Mouse (Mus musculus) thymus, postnatal 36 days (tissue): ENCODE results near the gene Gm17387.
"Not testable (repeated sequence)": the region's sequence is repeated elsewhere in the genome, so short reads cannot be mapped to it uniquely, and the experiment has no call there.

Source experiments
- DNase-seq, 2 experiments: peaks; one replicate each; pipeline ENCODE4 v3.0.0; 2022; ENCODE audit warnings: mixed read lengths in 2 of 2

The Gm17387 gene

DNA sequence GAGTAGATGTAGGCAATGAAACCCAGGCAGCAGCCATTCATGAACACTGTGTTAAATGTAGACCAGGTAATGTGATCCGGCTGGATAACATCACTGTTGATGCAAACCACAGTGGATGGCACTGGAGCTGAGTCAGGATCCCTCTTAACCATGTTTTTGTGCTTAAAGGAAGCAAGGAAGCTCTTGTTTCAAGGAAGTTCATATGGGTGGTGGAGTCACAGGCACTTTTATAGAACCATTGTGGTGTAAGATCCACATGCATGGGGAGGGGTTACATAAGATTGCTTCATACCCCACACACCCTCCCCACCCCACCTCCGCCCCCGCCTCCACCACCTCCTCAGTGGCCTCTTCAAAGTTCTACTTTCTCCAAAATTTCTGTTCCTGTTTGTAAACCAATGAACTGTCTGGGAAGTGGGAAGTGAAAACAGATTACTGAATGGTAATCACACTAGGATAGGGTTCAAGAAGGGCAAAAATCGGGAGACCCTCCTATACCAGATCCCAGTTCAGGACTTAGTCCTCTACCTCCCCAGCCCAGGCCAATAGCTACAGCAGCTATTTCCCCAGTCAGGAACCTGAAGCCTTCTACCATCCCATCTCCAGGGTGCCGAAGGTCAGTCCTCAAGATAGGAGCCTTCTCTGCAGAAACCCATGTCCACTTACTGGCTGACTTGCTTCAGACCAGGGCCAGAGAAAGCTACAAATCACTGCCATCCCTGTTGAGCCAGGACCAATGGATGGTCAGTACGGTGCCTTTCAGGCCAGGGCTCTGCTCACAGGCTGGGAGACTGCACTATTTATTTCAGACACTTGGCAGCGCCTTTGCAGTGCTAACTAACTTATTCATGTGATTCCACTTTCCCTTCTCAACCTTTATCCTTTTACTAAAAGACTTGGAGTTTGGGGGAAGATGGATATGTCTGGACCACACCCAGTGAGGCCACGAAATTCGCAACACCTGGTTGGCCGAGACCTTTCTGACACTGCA lies 11.9 kb upstream of the Gm17387 start:
- no peak for DNase-seq

DNA sequence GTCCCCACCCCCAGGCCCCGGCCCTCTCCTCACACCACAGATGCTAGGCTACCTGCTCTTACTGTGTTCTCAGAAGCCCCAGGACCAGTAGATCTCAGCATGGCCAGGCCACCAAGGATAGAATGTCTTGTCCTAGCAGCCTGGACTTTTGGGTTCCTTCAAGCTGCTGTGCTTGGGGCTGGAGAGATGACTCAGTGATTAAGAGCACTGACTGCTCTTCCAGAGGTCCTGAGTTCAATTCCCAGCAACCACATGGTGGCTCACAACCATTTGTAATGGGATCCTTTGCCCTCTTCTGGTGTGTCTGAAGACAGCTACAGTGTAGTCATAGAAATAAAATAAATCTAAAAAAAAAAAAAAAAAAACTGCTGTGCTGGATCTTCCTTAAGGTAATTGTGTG lies 11.1 kb upstream of the Gm17387 start, which contains the start of gene Ifitm6:
TSS of gene Ifitm6 (minus strand) at position 101 of the 400 bp plus-strand sequence.
- not testable (repeated sequence) for DNase-seq

DNA sequence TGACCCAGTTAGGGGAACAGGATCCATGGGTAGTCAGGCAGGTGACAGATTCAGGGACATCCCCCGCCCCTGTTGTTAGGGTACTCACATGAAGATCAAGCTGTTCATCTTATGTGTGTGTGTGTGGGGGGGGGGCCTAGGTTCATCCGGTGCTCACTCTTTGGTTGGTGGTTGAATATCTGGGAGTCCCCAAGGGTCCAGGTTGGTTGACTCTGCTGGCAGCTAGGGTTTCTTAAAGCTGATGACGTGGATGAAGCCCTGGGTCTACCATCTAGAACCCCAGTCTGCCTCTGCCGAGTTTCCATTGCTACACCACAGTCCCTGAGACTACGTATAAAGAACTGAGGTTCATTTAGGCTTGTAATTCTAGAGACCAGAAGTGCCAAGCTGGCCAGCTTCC lies 9.9 kb upstream of the Gm17387 start:
- DNase-seq: no peak

GRCm38 (mm10) chr7:141021489-141022449 lies 7.2 kb upstream of the Gm17387 start:
- DNase-seq: no peak

GRCm38 (mm10) chr7:141024865-141025838 lies 3.8 kb upstream of the Gm17387 start:
- no peak for DNase-seq

DNA sequence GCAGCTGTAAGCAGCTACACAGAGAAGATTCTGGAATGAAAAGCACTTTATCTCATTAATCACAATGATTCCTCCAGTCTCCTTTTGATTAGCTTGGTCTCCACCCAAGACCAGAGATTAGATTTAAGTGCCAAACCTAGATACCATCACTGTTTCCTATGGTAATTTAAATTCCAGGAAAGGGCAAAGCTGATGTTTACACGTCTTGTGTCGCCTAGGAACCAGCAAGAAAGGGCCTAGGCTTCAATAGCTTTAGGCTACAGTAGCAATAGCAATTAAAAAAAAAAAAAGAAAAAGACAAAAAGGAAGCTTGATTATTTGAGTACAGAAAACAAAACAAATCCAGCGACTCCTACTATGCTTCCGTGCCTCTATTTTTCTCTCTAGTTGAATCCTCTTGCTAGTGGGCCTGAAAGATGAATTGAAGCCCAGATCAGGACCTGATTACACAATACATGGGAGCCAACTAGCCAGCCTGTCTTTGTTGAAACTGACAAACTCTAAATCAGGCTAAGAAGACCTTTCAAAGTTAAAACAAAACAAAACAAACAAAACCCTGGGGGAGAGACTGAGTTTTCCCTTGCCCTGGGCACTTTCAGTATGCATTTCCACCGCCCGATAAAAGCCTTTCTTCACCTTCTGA lies 2.7 kb upstream of the Gm17387 start:
- DNase-seq: no peak

DNA sequence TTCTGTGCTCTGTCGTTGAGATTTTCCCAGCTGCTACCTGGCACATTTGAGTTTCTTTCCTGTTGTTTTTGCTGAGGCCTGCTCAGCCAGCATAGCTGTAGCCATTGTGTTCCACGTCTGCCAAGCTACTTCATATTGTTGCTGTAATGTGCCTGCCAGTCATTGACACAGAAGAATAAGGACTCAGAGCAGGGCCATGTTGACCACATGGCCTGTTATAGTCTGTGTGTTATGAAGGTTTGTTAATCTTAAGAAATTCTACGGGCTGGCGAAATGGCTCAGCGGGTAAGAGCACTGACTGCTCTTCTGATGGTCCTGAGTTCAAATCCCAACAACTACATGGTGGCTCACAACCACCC lies 2.2 kb upstream of the Gm17387 start:
- no peak for DNase-seq

- DNase-seq: no peak
Observed at GRCm38 (mm10) chr7:141030390-141030789, 1.5 kb downstream of the Gm17387 start.

DNA sequence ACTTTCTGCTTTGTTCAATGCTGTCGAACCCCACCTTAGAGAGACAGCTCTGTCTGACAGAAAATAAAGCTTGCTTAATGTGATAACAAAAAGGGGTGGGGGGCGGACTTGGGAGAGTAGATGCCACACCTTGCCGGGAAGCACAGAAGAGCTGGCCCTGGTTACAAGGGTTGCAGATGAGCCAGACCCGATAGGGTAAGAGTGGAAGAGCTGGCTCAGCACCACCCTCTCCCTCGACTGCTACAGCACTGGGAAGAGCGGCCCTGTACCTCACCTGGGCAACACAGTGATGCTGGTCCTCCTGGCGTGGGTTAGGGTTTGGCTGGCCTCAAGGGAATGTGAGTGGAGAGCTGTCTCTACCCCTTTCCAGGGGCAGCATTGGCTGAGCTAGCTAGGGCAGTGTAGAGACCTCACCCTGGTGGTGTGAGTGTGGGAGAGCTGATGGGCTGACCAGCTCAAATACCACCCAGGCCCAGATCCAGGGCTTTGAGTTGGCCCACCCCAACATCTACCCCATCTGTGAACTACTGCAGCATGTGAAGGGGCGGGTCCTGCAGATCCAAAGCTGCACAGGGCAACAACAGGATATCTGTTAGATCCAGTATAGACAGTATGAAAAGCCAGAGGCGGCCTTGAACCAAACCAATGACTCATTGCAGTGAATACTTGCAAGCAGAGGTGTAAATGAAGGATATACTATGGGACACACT lies 3.7 kb downstream of the Gm17387 start:
- no peak for DNase-seq

GRCm38 (mm10) chr7:141036624-141037023 lies 7.7 kb downstream of the Gm17387 start:
- DNase-seq: not testable (repeated sequence)

GRCm38 (mm10) chr7:141038090-141039032 lies 9.4 kb downstream of the Gm17387 start:
- no peak for DNase-seq

DNA sequence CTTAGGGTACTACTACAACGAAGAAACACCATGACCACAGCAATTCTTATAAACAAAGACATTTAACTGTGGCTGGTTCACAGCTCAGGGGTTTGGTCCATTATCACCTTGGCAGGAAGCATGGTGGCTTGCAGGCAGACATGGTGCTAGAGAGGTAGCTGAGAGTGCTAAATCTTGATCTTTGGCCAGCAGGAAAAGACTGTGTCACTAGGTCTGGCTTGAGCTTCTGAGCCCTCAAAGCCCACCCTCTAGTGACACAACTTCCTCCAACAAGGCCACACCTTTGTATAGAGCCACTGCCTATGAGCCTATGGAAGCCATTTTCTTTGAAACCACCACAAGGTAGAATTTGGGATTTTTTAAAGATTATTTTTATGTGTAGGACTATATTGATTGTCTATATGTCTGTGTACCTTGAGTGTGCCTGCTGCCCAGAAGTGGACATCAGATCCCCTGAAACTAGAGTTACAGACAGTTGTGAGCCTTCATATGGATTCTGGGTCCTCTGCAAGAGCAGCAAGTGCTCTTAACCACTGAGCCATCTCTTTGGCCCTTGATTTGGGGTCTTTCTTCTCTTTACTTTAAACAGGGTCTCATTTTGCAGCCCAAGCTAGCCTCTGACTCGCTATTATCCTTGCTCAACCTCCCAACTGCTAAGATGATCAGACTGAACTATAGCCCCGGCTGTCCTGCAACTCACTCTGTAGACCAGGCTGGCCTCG lies 10.6 kb downstream of the Gm17387 start:
- no peak for DNase-seq

DNA sequence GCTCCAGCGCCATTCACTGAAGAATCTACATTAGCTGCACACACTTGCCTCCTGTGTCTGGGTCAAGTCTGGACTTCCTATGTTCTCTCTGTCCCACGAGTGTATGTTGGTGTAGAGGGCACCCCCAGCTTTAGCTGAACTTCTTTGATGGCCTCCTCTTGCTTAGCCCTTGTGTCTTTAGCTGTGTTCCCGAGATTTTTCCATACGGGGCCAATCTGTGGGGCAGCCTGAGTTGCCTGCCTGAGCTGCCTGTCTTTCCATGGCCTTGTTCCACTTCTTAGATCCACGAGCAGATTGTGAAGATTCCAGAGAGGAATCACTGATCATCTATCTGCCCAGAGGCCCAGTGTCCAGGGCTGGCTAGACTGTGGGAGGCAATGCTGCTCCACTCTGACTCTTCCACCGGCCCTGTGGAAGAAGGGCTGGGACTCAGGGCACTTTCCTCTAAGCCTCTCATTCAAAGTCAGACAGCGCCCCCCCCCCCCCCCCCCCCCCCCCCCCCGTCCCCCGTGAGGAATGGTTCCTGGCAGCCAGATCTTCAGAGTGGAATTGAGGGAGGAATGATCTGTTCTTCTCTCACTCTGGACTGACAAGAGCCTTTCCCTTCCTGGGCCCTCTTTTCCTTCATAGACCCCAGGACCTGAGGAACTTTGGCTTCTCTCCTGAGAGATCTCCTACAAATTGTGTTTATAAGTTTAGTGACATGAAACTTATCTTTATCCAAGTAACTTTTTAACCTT lies 12.1 kb downstream of the Gm17387 start:
- no peak for DNase-seq

DNA sequence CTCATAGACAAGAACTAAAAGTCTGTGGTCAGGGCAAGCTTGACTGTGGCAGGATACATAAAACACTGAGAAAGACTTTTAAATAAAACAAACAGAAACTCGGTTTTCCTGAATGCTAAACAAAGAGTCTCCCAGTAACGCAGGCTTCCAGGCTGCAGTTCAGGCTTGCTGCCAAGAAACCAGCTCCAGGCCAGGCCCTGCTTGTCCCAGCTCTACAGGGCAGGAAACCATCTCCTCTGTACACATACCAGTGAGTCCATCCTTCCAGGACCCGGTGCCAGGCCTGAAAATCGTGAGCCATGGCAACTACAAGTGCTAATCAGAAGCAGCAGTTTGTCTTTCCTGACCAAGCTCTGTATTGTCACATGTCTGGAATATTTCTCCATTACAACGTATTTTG lies 12.7 kb downstream of the Gm17387 start:
- no peak for DNase-seq

GRCm38 (mm10) chr7:141042539-141042938 lies 13.6 kb downstream of the Gm17387 start:
- DNase-seq: no peak

GRCm38 (mm10) chr7:141046931-141047580 lies 18.1 kb downstream of the Gm17387 start:
- DNase-seq: no peak

GRCm38 (mm10) chr7:141047581-141048225 lies 18.8 kb downstream of the Gm17387 start:
- DNase-seq: no peak
